Mouse (Mus musculus) liver, adult 2 months (tissue): ENCODE data around the gene Opn4.

ENCODE experiments used
- CTCF ChIP-seq: fragments of 200-500 bp; IDR thresholded peaks from 2 replicates; pipeline ENCODE4 v1.5.1; 2011; ENCODE audit warnings: low read depth, low read length, control low read depth
- POLR2A ChIP-seq: fragments of 200-500 bp; IDR thresholded peaks from 2 replicates; pipeline ENCODE4 v1.6.1; 2011; ENCODE audit warnings: low read length, control low read depth; ENCODE audit not compliant: insufficient read depth; ENCODE audit errors: extremely low read depth

- TF ChIP-seq CTCF (no peak), POLR2A (no peak)
These were observed 28.1 kb downstream of the Opn4 start for GRCm38 (mm10) chr14:34571610-34572387.
